Mouse (Mus musculus) activated CD4-positive, CD25-positive, alpha-beta regulatory T cell (primary cell): ENCODE measurements around the gene Phf11d. TPM values are rescaled to one million over a fixed set of nuclear protein-coding genes. Genes with fewer than 3 reads are reported as not detected.

ENCODE experiments used
- polyA plus RNA-seq, 2 experiments: library from polyadenylated mRNA; unstranded; fragments of 100-300 nt; shearing (Covaris generic); gene quantifications; one replicate each; pipeline ENCODE4 v1.2.1; 2017

The Phf11d gene
- polyA plus RNA-seq: 10 to 100 TPM; 15.3 to 17.1 TPM

GRCm38 (mm10) chr14:59365244-59365644, at the start of gene Phf11d:
Phf11d (minus strand) TSS chr14:59365470.

GRCm38 (mm10) chr14:59395281-59395680, 30.0 kb upstream of the Phf11d start, which contains the start of gene Phf11c:
Phf11c (minus strand) TSS chr14:59395381.

GRCm38 (mm10) chr14:59341189-59341588, 24.1 kb downstream of the Phf11d start, which contains the start of gene Phf11b:
Phf11b (minus strand) TSS chr14:59341351.

Other genes with a start within 250 kb of the Phf11d start
- gene 1700129C05Rik, start 222.6 kb downstream of the Phf11d start, polyA plus RNA-seq: not detected
- not detected for gene Gm5142, start 186.7 kb downstream of the Phf11d start, polyA plus RNA-seq
- 10 to 100 TPM; 53.7 to 61.2 TPM for gene Rcbtb1, start 164.3 kb downstream of the Phf11d start, polyA plus RNA-seq
- 1 to 10 TPM; 7.9 to 9.1 TPM for gene Gm6904, start 105.3 kb downstream of the Phf11d start, polyA plus RNA-seq
- gene Phf11a, start 67.9 kb downstream of the Phf11d start, polyA plus RNA-seq: 10 to 100 TPM; 25.6 to 62.0 TPM
- 100 to 1,000 TPM; 167 to 245 TPM for gene Phf11b, start 24.1 kb downstream of the Phf11d start, polyA plus RNA-seq
- 10 to 100 TPM; 26.8 to 27.6 TPM for gene Phf11c, start 29.9 kb upstream of the Phf11d start, polyA plus RNA-seq
- 10 to 100 TPM; 19.4 to 21.0 TPM for gene Setdb2, start 75.4 kb upstream of the Phf11d start, polyA plus RNA-seq
- gene Cab39l, start 75.5 kb upstream of the Phf11d start, polyA plus RNA-seq: 10 to 100 TPM; 51.1 to 54.9 TPM
- 10 to 100 TPM; 31.3 to 33.9 TPM for gene Cdadc1, start 232.5 kb upstream of the Phf11d start, polyA plus RNA-seq